Mouse (Mus musculus): ENCODE measurements around the gene 4930519P11Rik.
A peak's percentile ranks its signal among the peaks of the same experiment; 100 is the strongest.

4930519P11Rik gene

DNA sequence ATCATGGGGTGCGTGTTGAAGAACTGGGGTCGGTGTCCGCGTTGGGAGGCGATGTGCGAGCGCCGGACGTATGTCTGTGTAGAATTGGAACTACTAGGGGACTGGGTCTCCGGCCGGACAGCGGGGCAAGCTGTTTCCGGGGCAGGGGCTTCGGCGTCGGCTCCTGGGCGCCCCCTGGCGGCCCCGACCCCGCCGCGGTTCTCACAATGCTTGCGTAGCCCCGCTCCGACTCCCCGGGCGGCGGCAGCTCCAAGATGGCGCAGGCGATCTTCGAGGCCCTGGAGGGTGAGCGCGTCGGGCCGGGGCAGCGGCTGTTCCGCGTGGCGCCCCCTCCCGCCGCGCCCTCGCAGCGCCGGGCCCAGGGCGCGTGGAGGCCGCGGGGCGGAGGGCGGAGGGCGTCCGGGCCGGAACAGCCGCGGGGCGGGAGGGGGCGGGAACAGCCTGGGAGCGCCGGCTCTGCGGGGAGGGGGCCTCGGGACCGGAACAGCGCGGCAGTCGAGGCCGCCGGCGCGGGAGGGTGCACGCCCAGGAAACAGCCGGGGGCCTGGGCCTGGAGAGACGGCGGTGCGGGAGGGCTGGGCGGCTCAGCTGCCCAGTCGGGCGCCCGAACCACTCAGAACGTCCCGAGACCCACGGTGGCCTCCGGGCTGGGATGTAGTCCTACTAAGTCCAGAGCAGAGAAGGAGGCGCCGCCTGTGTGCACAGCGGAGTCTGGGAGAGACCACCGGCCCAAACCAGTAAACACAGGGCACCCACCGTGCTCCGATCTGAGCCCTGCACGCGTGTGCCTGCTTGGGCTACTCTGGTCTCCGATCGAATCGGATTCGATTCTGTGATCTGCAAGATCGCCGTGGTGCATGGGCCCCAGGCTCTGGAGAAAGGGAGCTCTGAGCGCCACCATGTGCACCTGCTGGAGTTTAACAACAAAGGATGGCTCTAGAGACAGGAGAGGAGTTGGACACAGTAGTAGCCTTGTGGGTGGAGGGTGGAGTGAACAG, at the start of gene 4930519P11Rik, which contains the start of gene Zfp341:
Gene 4930519P11Rik, minus strand, starts transcription at position 320 of the 998 bp plus-strand sequence.
Gene Zfp341, plus strand, starts transcription at position 180 of the 998 bp plus-strand sequence.
- peak; percentile 46 for DNase-seq (ENCODE audit: low read depth)

DNA sequence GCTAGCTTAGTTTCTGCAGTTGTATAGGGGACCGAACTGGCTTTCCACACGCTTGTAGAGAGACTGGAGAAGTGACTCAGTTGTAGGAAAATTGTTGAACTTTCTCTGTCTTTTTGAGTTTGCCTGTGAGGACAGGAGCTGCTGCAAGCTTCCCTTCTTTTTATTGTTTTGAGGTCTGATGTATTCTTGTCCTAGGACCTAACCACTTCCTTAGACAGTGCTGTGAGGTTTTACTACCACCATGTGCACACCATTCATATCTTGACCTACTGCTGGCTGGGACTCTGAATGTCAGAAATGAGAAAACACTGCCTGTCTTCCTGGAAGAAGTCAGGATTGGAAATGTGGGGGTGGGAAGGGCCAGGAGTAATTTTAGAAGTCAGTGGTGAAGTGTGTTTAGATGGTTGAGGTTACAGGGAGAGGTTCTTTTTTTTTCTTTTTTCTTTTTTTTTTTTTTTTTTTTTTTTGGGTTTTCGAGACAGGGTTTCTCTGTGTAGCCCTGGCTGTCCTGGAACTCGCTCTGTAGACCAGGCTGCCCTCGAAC, 46.4 kb upstream of the 4930519P11Rik start:
- DNase-seq (ENCODE audit: low read depth): no peak

DNA sequence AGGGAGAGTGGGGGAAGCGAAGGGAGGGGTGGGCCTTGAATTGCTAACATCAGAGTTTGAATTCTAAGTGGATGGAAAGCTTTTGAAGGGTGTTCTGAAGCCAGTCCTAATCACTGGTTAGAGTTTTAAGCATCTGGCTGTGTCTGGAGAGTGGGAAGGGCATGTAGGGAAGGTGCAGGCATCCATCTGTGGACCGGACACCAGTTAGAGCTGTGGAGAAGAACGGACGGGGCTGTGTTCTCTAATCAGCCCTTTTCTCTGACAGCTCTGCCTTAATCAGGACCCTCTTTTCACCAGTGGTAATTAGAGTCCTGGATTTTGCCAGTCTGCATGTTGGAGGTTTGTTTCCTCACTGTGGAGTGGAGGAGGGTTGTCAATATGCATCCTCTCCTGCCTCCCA, 45.8 kb upstream of the 4930519P11Rik start:
- no peak for DNase-seq (ENCODE audit: low read depth)

DNA sequence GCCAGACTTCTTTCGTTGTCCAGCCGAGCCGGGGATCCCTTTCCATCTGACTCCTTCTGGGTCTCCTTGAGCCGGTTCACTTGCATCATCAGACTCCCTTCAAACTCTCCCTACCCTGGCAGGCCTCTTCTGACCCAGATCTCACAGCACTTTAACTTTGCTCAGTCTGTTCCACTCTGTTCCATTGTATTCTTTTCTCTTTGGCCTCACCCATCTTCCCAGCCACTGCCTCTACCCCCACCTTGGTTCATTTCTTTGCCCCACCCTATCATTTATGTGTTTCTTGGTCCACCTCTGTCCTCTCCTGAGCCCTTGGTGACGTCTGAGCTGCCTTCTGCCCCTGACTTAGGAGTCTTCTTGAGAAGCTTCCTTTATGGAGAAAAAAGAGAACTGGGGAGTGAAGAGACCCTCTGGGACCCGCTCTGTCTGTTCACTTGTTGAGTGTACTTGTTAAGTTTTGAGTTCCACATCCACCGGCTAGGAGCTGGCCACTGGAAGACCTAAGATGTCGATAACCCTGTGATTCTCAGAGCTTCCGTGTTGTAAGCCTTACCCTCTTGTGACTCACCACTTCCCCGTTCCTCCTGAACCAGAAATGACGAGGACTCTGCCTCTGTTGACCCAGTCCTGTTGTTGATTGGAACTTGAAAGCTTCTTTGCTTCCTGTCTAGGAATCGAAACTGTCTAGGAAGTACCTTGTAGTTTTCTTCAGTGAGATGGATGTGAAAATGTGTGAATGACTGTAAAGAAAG, 44.4 kb upstream of the 4930519P11Rik start:
- DNase-seq (ENCODE audit: low read depth): peak; percentile 61

DNA sequence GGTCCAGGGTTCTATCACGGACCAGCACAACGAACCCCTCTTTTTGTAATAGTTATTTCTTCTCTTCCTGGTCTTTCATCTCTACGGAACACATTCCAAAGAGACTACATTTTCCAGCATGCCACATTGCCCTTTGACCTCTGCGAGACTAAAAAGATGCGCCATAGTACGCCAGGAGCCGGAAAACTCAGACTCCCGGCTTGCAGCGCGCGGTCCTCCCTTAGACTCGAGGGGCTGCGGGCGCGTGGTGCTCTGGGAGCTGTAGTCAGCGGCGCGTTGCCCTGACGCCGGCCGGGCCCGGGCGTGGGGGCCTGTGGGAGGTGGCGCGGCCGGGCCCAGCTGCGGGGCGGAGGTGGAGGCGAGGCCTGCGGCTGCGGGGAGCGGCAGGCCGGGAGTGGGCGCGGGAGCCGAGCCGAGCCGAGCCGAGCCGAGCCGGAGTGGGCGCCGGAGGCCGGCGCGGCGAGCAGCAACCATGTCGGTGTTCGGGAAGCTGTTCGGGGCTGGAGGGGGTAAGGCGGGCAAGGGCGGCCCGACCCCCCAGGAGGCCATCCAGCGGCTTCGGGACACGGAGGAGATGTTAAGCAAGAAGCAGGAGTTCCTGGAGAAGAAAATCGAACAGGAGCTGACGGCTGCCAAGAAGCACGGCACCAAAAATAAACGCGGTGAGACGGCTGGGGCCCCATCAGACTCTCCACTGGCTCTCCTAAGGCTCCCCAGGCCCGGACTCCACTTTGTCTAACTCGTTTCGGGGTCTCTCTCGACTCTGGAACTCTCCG, 43.7 kb upstream of the 4930519P11Rik start:
- DNase-seq (ENCODE audit: low read depth): peak; percentile 94

DNA sequence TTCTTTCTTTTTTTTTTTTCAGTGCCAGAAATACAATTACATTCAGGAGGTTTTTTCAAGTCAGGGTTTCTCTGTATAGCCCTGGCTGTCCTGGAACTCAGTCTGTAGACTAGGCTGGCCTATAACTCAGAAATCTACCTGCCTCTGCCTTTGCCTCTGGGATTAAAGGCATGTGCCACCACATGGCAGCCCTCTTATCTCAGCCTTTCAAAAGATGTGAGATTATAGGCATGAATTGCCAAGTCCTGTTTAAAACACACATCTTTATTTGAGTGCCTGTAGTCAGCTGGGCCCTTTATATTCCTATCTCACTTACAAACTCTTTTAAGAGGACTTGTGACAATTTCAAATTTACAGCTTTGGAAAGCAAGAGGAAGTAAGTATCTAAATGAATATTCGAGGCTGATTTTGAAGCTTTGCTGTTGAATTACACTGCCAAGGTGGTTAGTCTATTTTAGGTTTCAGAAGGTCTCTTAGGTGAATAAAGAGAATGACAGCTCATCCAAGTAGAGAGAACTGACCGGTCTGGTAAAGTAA, 42.7 kb upstream of the 4930519P11Rik start:
- DNase-seq (ENCODE audit: low read depth): no peak

DNA sequence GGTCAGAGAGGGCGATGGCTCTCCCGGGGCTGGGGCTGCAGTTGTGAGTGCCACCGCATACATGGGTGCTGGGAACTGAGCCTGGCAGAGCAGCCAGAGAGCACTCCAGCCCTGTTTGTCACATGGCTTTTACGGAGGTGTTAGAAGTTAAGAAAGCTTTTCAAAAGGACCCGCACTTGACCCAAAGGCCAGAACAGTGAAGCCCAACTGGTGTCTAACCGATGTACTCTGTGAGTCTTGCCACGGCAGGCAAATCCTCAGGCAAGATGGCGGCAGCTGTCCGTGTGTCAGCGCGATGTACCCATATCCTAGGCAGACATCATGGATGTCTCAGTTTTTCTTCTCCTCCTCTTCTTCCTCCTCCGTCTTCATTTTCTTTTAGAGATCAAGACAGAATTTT, 41.7 kb upstream of the 4930519P11Rik start:
- no peak for DNase-seq (ENCODE audit: low read depth)

DNA sequence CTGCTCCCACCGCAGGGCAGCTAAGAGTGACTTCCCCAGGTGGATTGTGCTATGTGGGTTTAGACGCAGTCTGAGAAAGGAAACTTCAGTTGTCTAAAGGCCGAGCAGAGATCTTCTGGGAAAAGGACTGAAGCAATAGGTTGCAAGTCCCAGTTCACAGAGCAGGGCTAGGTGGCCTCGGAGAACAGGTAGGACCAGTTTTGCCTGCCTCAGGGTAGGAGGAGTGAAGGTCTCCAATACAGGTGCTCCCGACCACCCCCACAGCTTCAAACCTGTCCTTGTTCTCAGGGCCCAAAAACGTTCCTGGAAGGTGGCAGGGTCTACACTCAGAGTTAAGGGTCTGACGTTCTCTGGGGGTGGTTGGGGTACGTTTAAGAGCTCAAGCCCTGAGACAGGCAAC, 38.1 kb upstream of the 4930519P11Rik start, which contains the start of gene Chmp4b:
Gene Chmp4b, plus strand, starts transcription at position 343 of the 400 bp plus-strand sequence.
- no peak for DNase-seq (ENCODE audit: low read depth)

DNA sequence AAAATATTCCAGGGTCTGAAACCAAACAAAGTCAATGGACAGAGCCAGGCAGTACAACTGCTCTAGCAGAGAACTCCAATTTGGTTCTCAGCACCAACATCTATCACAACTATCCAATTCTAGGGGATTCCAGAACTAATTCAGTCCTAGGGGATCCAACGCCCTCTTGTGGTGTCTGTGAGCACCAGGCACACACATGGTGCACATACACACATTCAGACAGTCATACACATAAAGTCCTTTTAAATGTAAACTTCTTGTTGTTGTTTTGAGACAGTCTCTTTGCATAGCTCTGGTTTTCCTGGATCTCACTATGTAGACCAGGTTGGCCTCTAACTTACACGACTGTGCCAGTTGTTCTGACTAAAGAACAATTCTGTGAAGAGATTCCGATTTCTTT, 37.2 kb upstream of the 4930519P11Rik start:
- no peak for DNase-seq (ENCODE audit: low read depth)

DNA sequence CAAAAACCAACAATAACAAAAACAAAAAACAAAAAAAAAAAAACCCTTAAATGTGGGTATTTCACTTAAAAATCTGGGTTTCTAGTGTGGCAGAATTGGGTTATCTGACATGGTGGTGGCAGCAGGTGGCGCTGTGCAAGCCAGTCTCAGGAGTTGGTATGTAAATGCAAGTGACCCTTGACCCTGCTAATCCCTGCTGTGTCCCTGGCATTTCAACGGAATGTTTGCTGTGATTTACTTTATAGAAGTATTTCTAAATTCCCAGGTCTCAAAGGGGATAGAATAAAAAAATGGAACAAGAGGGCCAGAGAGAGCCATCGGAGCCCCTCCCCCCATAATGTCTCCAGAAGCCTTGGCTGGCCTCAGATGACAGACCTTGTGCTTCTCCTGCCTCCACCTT, 34.8 kb upstream of the 4930519P11Rik start:
- no peak for DNase-seq (ENCODE audit: low read depth)

DNA sequence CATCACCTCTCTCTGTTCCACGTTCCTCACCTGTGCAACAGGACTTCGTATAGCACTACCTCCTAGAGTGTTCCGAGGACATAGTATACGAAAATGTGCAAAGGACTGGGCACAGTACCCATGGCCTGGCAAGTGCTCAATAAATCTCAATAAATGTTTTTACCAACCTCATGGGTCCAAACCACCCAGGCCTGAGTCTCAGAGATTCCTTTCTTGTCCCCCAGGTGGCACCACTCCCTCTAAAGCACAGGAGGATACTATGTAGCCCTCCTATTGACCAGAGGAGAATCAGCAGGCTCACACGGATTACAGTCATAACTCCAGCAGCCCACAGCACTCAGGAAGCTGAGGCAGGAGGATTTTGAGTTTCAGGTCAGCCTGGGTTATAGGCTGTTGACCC, 33.4 kb upstream of the 4930519P11Rik start:
- DNase-seq (ENCODE audit: low read depth): no peak

DNA sequence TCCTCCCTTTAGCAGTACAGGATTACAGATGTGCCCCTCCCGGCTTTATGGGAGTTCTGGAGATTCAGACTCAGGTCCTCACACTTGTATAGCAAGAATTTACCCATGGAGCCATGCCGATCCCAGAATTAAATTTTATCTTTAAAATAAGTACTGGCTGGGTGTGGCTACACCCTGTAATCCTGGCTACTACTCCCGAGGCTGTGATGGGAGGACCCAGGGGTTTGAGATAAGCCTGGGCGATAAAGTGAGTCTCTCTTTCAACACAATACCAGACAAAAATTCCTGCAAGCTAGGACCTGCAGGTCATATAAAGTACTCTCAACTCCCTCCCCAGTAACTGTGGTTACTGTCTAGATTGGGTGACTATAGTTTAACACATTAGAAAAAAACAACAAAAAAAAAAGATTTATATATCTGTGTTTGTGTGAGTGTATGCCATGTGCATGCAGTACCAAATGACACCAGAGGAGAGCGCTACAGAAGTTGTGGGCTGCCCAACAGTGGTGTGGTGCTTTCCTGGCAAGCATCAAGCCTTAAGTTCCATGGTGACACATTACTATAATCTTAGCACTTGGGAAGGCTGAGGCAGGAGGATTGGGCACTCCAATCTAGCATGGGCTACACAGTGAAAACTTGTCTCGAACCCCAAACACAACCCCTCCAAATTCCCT, 29.6 kb upstream of the 4930519P11Rik start:
- DNase-seq (ENCODE audit: low read depth): no peak

DNA sequence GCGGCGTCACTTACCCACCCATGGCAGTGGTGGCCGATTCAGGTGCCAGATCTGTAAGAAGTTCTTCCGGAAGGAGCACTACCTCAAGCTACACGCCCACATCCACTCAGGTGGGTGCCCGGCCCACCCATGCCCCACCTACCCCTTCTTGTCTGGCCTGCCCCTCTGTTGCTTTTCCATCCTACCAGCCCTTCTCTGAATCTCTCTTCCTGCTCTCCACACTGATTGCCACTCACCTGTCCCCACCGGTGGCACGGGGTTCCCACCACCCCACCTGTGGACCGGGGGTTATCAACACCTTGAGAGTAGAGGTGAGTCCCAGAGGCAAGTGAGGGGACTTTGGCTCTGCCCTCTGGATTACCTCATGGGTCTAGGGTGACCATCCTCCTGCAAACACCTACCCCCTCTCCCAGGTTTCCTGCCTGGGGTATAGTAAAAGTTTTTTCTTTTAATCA, 28.8 kb upstream of the 4930519P11Rik start:
- no peak for DNase-seq (ENCODE audit: low read depth)

DNA sequence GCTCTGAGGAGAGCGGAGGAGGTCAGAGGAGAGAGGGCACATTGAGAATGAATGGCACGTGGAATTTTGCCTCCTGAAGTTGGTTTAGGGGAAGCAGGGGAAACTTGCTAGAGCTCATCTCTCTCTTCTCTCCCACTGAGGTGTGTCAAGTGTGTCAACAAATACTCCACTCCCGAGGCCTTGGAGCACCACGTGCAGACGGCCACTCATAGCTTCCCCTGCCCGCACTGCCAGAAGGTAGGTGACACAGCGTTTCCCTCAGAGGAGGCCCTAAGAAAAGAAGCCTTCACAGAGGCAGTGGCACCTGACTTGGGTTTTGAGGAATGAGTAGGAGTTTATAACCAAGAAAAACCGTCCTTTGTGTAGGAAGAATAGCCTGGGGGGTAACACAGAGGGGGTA, 27.9 kb upstream of the 4930519P11Rik start:
- DNase-seq (ENCODE audit: low read depth): no peak

DNA sequence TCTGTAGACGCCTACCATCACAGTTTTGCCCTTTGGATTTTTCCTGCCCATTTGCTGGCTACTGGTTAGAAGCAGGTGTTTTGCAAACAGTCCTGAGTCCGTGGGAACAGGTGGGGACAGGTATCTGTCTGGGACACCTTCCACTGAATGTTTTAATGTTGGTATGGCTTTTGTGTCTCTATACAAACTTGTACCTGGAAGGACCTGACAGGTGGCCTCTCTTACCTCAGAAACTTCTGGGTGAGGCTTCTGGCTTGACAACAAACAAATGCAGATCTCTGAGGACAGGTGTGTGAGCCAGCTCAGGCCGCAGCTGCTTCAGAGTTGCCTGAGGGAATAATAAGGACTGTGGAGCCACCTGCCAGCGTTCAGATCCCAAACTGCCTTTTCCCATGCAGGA, 25.9 kb upstream of the 4930519P11Rik start:
- no peak for DNase-seq (ENCODE audit: low read depth)

DNA sequence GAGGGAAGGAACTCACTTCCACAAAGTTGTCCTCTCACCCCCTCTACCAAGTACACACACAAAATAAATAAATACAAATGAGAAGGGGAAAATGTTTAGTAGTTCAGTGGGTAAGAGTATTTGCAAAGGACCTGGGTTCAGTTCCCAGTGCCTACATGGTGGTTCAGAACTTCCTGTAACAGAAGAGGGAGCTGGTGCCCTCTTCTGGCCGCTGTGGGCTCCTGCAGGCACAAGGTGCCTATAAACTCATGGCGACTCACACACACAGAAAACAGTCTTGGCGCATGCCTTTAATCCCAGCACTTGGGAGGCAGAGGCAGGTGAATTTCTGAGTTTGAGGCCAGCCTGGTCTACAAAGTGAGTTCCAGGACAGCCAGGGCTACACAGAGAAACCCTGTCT, 25.3 kb upstream of the 4930519P11Rik start:
- DNase-seq (ENCODE audit: low read depth): no peak

DNA sequence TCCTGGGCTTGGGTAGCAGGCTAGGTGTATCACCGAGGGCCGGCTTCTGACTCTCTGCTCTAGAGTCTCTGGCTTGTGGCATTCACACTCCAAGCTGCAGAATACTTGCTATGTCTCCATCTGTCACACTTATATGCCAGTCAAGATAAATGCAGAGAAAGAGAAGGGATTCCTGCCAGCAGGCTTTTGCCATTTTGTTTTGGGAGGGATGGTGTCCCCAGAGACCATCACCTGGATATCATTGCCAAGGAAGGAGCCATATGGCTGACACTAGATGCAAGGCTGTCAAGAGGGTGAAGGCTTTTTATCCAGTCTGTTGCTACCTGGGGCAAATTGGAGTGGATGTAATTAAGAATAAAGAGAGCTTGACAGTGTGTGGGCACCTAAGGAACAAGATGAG, 22.6 kb upstream of the 4930519P11Rik start:
- no peak for DNase-seq (ENCODE audit: low read depth)

DNA sequence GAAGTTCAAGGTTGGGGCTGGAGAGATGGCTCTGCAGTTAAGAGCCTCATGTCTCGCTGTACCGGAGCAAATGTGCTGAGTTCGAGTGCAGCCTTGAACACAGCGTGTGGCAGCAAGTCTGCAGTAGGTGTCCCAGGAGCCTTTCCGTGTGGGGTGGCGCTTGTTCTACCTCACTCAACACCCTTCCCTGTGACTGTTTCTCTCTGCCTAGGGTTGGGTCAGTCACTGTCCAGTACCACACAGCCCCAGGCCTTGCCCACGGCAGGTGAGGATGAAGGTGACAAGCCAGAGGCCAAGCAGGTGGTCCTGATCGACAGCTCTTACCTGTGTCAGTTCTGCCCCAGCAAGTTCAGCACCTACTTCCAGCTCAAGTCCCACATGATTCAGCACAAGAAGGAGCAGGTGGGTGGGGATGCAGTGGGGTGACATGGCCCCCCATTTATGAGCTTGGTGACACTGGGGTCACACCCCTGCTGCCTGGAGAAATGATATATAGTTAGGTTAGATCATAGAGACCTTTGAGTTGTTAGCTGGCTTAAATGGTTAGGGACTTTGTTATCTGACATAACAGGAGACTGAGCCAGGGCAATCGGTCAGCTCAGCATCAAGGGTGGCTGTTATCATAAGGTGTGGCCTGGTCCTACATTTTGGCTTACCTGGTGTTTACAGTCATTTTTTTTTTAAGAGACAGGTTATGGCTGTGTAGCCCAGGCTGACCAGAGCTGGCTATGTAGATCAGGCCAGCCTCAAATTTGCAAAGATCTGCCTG, 20.8 kb upstream of the 4930519P11Rik start:
- no peak for DNase-seq (ENCODE audit: low read depth)

DNA sequence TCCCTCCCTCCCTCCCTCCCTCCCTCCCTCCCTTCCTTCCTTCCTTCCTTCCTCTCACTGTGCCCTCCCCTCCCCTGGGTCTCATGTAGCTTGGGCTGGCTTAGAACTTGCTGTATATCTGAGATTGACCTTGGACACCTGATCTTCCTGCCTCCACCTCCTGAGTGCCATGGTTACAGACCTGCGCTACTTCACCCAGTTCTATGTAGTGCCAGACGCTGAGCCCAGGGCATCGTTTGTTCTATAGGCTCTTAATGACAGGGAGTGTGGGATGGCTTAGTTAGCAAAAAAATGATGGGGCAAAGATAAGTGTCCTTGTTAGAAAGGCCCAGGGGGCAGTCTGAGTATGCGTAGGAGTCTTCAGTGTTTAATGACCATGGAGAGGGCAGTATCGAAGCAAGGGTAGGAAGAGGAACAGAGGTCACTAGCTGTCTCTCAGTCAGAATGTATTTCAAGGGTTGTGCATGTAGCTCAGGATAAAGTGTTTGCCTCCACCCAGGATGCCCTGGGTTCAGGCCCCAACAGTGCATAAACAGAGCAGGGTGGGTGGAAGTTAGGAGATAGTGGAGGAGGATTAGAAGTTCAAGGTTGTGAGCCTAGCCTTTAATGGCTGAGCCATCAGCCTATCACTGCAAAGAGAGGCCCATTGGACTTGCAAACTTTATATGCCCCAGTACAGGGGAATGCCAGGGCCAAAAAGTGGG, 20.0 kb upstream of the 4930519P11Rik start:
- DNase-seq (ENCODE audit: low read depth): no peak

Data from fibroblast of lung, adult 2 months (primary cell).